Mouse (Mus musculus): ENCODE data around the gene Zfp599. TPM values are rescaled to one million over a fixed set of nuclear protein-coding genes. Genes with fewer than 3 reads are reported as not detected.
A peak's percentile ranks its signal among the peaks of the same experiment; 100 is the strongest.

The Zfp599 gene
- total RNA-seq, 2 experiments from 2014 or later: 7.1 to 8.0 TPM

DNA sequence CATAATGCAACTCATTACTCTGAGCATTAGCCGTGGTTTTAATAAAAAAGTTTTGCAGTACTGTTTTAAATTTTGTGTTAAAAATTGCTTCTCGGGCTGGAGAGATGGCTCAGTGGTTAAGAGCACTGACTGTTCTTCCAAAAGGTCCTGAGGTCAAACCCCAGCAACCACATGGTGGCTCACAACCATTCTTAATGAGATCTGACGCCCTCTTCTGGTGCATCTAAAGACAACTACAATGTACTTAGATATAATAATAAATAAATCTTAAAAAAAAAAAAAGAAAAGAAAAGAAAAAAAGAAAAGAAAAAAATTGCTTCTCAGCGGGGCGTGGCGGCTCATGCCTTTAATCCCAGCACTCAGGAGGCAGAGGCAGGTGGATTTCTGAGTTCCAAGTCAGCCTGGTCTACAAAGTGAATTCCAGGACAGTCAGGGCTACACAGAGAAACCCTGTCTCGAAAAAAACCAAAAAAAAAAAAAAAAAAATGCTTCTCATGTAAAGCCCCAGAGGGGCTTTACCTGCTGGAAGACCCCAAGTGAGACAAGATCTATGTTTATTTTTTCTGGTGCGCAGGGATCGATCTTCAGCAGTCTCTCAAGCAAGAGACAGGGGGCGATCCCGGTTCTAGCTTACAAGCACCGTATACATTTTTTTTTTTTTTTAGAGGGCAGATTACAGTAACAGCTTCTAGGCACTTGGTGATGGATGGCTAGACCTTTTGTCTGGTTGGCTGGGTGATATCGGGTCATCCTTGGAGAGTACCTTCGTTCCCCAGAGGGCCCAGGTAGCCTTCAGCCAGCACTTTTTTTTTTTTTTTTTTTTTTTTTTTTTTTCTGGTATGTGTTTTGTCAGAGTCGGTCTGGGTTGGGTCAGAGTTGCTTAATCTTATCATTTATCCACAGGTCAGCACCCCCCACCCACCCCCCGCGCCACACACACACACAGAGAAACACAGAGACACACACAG is 34.9 kb downstream of the Zfp599 start:
- peak; percentile 63 for ATAC-seq (replicated peaks; ENCODE audit: poor library complexity)

GRCm38 (mm10) chr9:22224066-22224465 is 35.6 kb downstream of the Zfp599 start:
- no peak for ATAC-seq (replicated peaks; ENCODE audit: poor library complexity)

DNA sequence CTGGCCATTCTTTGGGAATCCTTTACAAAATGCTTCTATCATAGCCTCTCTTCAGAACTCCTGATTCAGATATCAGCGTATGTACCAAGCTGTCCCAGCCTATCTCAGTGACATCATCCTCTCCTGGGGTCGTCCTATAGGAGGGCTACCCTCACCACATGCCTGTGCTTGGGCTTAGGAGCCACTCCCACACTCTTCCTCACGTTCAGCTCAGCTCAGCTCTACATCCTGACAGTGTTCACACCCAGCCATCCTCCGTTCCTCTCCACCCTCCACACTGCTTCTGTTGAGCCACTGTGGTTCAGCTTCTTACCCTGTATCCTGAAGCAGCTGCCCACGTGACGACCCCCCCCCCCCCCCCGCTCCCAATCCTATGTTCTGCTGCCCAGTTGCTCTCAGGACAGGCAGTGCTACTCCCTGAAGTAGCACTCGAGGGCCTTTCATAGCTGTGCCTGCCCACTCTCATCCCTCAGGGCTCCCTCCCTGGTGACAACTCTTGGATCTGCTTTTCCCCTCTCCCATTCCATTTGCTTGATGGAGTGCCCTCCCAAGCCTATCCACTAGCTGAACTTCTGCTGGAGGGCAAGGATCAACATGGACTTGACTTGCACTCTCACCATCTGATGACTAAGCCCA is 41.7 kb downstream of the Zfp599 start:
- no peak for ATAC-seq (replicated peaks; ENCODE audit: poor library complexity)

DNA sequence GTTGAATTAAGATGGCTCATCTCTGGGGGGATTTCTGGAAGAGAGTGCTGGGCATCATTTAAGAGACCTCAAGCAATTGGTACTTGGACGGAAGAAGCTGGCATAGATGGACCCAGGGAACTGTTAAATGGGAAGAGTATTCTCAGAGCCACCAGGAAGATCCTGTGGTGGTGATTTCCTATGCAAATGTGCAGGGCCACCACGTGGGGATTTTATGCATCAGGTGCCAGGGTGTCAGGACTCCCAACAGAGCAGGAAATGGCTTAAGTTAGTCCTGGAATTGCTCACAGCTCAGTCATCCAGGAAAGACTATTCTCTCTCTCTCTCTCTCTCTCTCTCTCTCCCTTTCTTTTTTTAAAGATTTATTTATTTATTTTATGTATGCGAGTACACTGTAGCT is 43.0 kb downstream of the Zfp599 start:
- no peak for ATAC-seq (replicated peaks; ENCODE audit: poor library complexity)

- no peak for ATAC-seq (replicated peaks; ENCODE audit: poor library complexity)
Measured at GRCm38 (mm10) chr9:22214549-22214948, 45.1 kb downstream of the Zfp599 start.

GRCm38 (mm10) chr9:22213785-22214194 is 45.9 kb downstream of the Zfp599 start:
- peak; percentile 55 for ATAC-seq (replicated peaks; ENCODE audit: poor library complexity)

Other genes with a start within 250 kb of the Zfp599 start
- gene Elavl3, start 207.9 kb downstream of the Zfp599 start, total RNA-seq (2015): not detected in 2 replicates
- gene Elavl3, start 207.9 kb downstream of the Zfp599 start, total RNA-seq (2017): not detected in 2 replicates
- gene Gm49318, start 188.6 kb downstream of the Zfp599 start, total RNA-seq (2015): not detected in 2 replicates
- gene Gm49318, start 188.6 kb downstream of the Zfp599 start, total RNA-seq (2017): not detected in 2 replicates
- 4.9 and 7.1 TPM in 2 replicates for gene Zfp653, start 188.5 kb downstream of the Zfp599 start, total RNA-seq (2015)
- gene Zfp653, start 188.5 kb downstream of the Zfp599 start, total RNA-seq (2017): 8.0 and 11.9 TPM in 2 replicates
- gene Ecsit, start 174.5 kb downstream of the Zfp599 start, total RNA-seq (2015): 10.1 and 12.0 TPM in 2 replicates
- gene Ecsit, start 174.5 kb downstream of the Zfp599 start, total RNA-seq (2017): 20.8 and 24.0 TPM in 2 replicates
- gene Cnn1, start 160.7 kb downstream of the Zfp599 start, total RNA-seq (2015): not detected in 2 replicates
- gene Cnn1, start 160.7 kb downstream of the Zfp599 start, total RNA-seq (2017): not detected in 2 replicates
- 106 and 124 TPM in 2 replicates for gene Elof1, start 142.7 kb downstream of the Zfp599 start, total RNA-seq (2015)
- gene Elof1, start 142.7 kb downstream of the Zfp599 start, total RNA-seq (2017): 43.6 and 49.6 TPM in 2 replicates
- 3.3 and 4.1 TPM in 2 replicates for gene Acp5, start 124.2 kb downstream of the Zfp599 start, total RNA-seq (2015)
- 2.9 and 5.3 TPM in 2 replicates for gene Acp5, start 124.2 kb downstream of the Zfp599 start, total RNA-seq (2017)
- 21.8 and 25.4 TPM in 2 replicates for gene Pigyl, start 103.0 kb downstream of the Zfp599 start, total RNA-seq (2015)
- gene Pigyl, start 103.0 kb downstream of the Zfp599 start, total RNA-seq (2017): 28.4 and 31.8 TPM in 2 replicates
- not detected in 2 replicates for gene Zfp872, start 71.8 kb downstream of the Zfp599 start, total RNA-seq (2015)
- not detected in 2 replicates for gene Zfp872, start 71.8 kb downstream of the Zfp599 start, total RNA-seq (2017)
- 42.9 and 52.0 TPM in 2 replicates for gene Zfp809, start 34.2 kb downstream of the Zfp599 start, total RNA-seq (2015)
- gene Zfp809, start 34.2 kb downstream of the Zfp599 start, total RNA-seq (2017): 28.8 and 32.3 TPM in 2 replicates
- gene Zfp810, start 47.8 kb upstream of the Zfp599 start, total RNA-seq (2015): 10.2 and 10.9 TPM in 2 replicates
- gene Zfp810, start 47.8 kb upstream of the Zfp599 start, total RNA-seq (2017): 14.7 and 15.1 TPM in 2 replicates
- gene Anln, start 129.3 kb upstream of the Zfp599 start, total RNA-seq (2015): 68.3 and 76.2 TPM in 2 replicates
- 44.9 and 58.8 TPM in 2 replicates for gene Anln, start 129.3 kb upstream of the Zfp599 start, total RNA-seq (2017)
- 2.1 and 2.5 TPM in 2 replicates for gene 9530077C05Rik, start 151.6 kb upstream of the Zfp599 start, total RNA-seq (2015)
- 2.2 and 5.4 TPM in 2 replicates for gene 9530077C05Rik, start 151.6 kb upstream of the Zfp599 start, total RNA-seq (2017)
- gene Gm17545, start 194.4 kb upstream of the Zfp599 start, total RNA-seq (2015): not detected in 2 replicates
- gene Gm17545, start 194.4 kb upstream of the Zfp599 start, total RNA-seq (2017): not detected in 2 replicates
- 129 and 142 TPM in 2 replicates for gene Rp9, start 209.8 kb upstream of the Zfp599 start, total RNA-seq (2015)
- gene Rp9, start 209.8 kb upstream of the Zfp599 start, total RNA-seq (2017): 178 and 208 TPM in 2 replicates
- gene Bbs9, start 215.8 kb upstream of the Zfp599 start, total RNA-seq (2015): 16.9 and 20.8 TPM in 2 replicates
- 18.9 and 21.3 TPM in 2 replicates for gene Bbs9, start 215.8 kb upstream of the Zfp599 start, total RNA-seq (2017)